Mouse (Mus musculus): ENCODE results near the gene Alcam. TPM values are rescaled to one million over a fixed set of nuclear protein-coding genes. Genes with fewer than 3 reads are reported as not detected.

Gene Alcam
- polyA plus RNA-seq, 1 experiment from 2014 or later = 61.2 TPM

GRCm38 (mm10) chr16:52399112-52399511 is 54.8 kb downstream of the Alcam start:
- Histone ChIP-seq H3K36me3 (ENCODE audit: control insufficient read depth, insufficient read depth, low read length) (no peaks in the 10 kb centered on the region), H3K9ac (ENCODE audit: low read length) (no peak overlapping the region), H3K4me3 (replicated peaks; ENCODE audit: low read length) (no peak overlapping the region), H3K9me3 (replicated peaks; ENCODE audit: control insufficient read depth, low read length) (no peaks in the 10 kb centered on the region), H3K4me1 (ENCODE audit: control insufficient read depth, insufficient read depth, low read length) (no peaks in the 10 kb centered on the region), H3K27me3 (ENCODE audit: control insufficient read depth, insufficient read depth, low read length) (no peaks in the 10 kb centered on the region), H3K4me2 (ENCODE audit: low read depth, low read length) (no peak overlapping the region), H3K27ac (ENCODE audit: low read length) (no peak overlapping the region)
- no peak for ATAC-seq (ENCODE audit: insufficient read depth, low FRiP score)
- WGBS = 76% methylated on average over 3 of the region's 3 CpGs

GRCm38 (mm10) chr16:52386781-52387300 is 67.0 kb downstream of the Alcam start:
- Histone ChIP-seq H3K4me2 (ENCODE audit: low read depth, low read length) (no peak overlapping the region), H3K27ac (ENCODE audit: low read length) (no peak overlapping the region), H3K36me3 (ENCODE audit: control insufficient read depth, insufficient read depth, low read length) (no peaks in the 10 kb centered on the region), H3K9ac (ENCODE audit: low read length) (no peak overlapping the region), H3K4me1 (ENCODE audit: control insufficient read depth, insufficient read depth, low read length) (no peaks in the 10 kb centered on the region), H3K4me3 (replicated peaks; ENCODE audit: low read length) (no peak overlapping the region), H3K9me3 (replicated peaks; ENCODE audit: control insufficient read depth, low read length) (no peaks in the 10 kb centered on the region), H3K27me3 (ENCODE audit: control insufficient read depth, insufficient read depth, low read length) (no peaks in the 10 kb centered on the region)
- WGBS = 76% methylated on average over 5 of the region's 5 CpGs
- no peak for ATAC-seq (ENCODE audit: insufficient read depth, low FRiP score)

GRCm38 (mm10) chr16:52383456-52384185 is 70.3 kb downstream of the Alcam start:
- H3K27ac ChIP-seq (ENCODE audit: low read length) = no peak overlapping the region
- H3K27me3 ChIP-seq (ENCODE audit: control insufficient read depth, insufficient read depth, low read length) = no peaks in the 10 kb centered on the region
- no peak overlapping the region for H3K4me2 ChIP-seq (ENCODE audit: low read depth, low read length)
- no peak overlapping the region for H3K4me3 ChIP-seq (replicated peaks; ENCODE audit: low read length)
- WGBS = 61% methylated on average over 13 of the region's 13 CpGs
- H3K4me1 ChIP-seq (ENCODE audit: control insufficient read depth, insufficient read depth, low read length) = peaks cover 6% of the 10 kb centered on the region
- ATAC-seq (ENCODE audit: insufficient read depth, low FRiP score) = no peak
- no peak overlapping the region for H3K9ac ChIP-seq (ENCODE audit: low read length)
- no peaks in the 10 kb centered on the region for H3K36me3 ChIP-seq (ENCODE audit: control insufficient read depth, insufficient read depth, low read length)
- no peaks in the 10 kb centered on the region for H3K9me3 ChIP-seq (replicated peaks; ENCODE audit: control insufficient read depth, low read length)

- H3K36me3 ChIP-seq (ENCODE audit: control insufficient read depth, insufficient read depth, low read length) = no peaks in the 10 kb centered on the region
- H3K9ac ChIP-seq (ENCODE audit: low read length) = no peak overlapping the region
- no peaks in the 10 kb centered on the region for H3K9me3 ChIP-seq (replicated peaks; ENCODE audit: control insufficient read depth, low read length)
- no peak overlapping the region for H3K27ac ChIP-seq (ENCODE audit: low read length)
- WGBS = 33% methylated on average over 7 of the region's 7 CpGs
- no peak for ATAC-seq (ENCODE audit: insufficient read depth, low FRiP score)
- no peak overlapping the region for H3K4me3 ChIP-seq (replicated peaks; ENCODE audit: low read length)
- peaks cover 6% of the 10 kb centered on the region for H3K4me1 ChIP-seq (ENCODE audit: control insufficient read depth, insufficient read depth, low read length)
- H3K4me2 ChIP-seq (ENCODE audit: low read depth, low read length) = no peak overlapping the region
- H3K27me3 ChIP-seq (ENCODE audit: control insufficient read depth, insufficient read depth, low read length) = no peaks in the 10 kb centered on the region
Measured at GRCm38 (mm10) chr16:52378811-52379597, 74.9 kb downstream of the Alcam start.

- Histone ChIP-seq H3K9me3 (replicated peaks; ENCODE audit: control insufficient read depth, low read length) (no peaks in the 10 kb centered on the region), H3K4me1 (ENCODE audit: control insufficient read depth, insufficient read depth, low read length) (peaks cover 6% of the 10 kb centered on the region), H3K4me2 (ENCODE audit: low read depth, low read length) (no peak overlapping the region), H3K9ac (ENCODE audit: low read length) (no peak overlapping the region), H3K27me3 (ENCODE audit: control insufficient read depth, insufficient read depth, low read length) (no peaks in the 10 kb centered on the region), H3K36me3 (ENCODE audit: control insufficient read depth, insufficient read depth, low read length) (no peaks in the 10 kb centered on the region), H3K4me3 (replicated peaks; ENCODE audit: low read length) (no peak overlapping the region), H3K27ac (ENCODE audit: low read length) (no peak overlapping the region)
- no peak for ATAC-seq (ENCODE audit: insufficient read depth, low FRiP score)
- 90% methylated on average over 2 of the region's 2 CpGs for WGBS
Measured at GRCm38 (mm10) chr16:52376827-52377226, 77.0 kb downstream of the Alcam start.

GRCm38 (mm10) chr16:52371956-52372355 is 81.9 kb downstream of the Alcam start:
- Histone ChIP-seq H3K4me2 (ENCODE audit: low read depth, low read length) (no peak overlapping the region), H3K9ac (ENCODE audit: low read length) (no peak overlapping the region), H3K4me1 (ENCODE audit: control insufficient read depth, insufficient read depth, low read length) (no peaks in the 10 kb centered on the region), H3K9me3 (replicated peaks; ENCODE audit: control insufficient read depth, low read length) (no peaks in the 10 kb centered on the region), H3K4me3 (replicated peaks; ENCODE audit: low read length) (no peak overlapping the region), H3K27ac (ENCODE audit: low read length) (no peak overlapping the region), H3K27me3 (ENCODE audit: control insufficient read depth, insufficient read depth, low read length) (no peaks in the 10 kb centered on the region), H3K36me3 (ENCODE audit: control insufficient read depth, insufficient read depth, low read length) (no peaks in the 10 kb centered on the region)
- 72% methylated on average over 2 of the region's 2 CpGs for WGBS
- no peak for ATAC-seq (ENCODE audit: insufficient read depth, low FRiP score)

GRCm38 (mm10) chr16:52368521-52368920 is 85.4 kb downstream of the Alcam start:
- no peak for ATAC-seq (ENCODE audit: insufficient read depth, low FRiP score)
- Histone ChIP-seq H3K36me3 (ENCODE audit: control insufficient read depth, insufficient read depth, low read length) (no peaks in the 10 kb centered on the region), H3K9ac (ENCODE audit: low read length) (no peak overlapping the region), H3K9me3 (replicated peaks; ENCODE audit: control insufficient read depth, low read length) (no peaks in the 10 kb centered on the region), H3K27ac (ENCODE audit: low read length) (no peak overlapping the region), H3K4me3 (replicated peaks; ENCODE audit: low read length) (no peak overlapping the region), H3K4me2 (ENCODE audit: low read depth, low read length) (no peak overlapping the region), H3K27me3 (ENCODE audit: control insufficient read depth, insufficient read depth, low read length) (no peaks in the 10 kb centered on the region), H3K4me1 (ENCODE audit: control insufficient read depth, insufficient read depth, low read length) (no peaks in the 10 kb centered on the region)
- WGBS = 94% methylated on average over 5 of the region's 5 CpGs

GRCm38 (mm10) chr16:52366915-52367314 is 87.0 kb downstream of the Alcam start:
- no peak overlapping the region for H3K27ac ChIP-seq (ENCODE audit: low read length)
- no peaks in the 10 kb centered on the region for H3K27me3 ChIP-seq (ENCODE audit: control insufficient read depth, insufficient read depth, low read length)
- WGBS = 89% methylated on average over 4 of the region's 4 CpGs
- H3K9me3 ChIP-seq (replicated peaks; ENCODE audit: control insufficient read depth, low read length) = no peaks in the 10 kb centered on the region
- no peaks in the 10 kb centered on the region for H3K4me1 ChIP-seq (ENCODE audit: control insufficient read depth, insufficient read depth, low read length)
- H3K4me3 ChIP-seq (replicated peaks; ENCODE audit: low read length) = no peak overlapping the region
- H3K9ac ChIP-seq (ENCODE audit: low read length) = no peak overlapping the region
- no peak for ATAC-seq (ENCODE audit: insufficient read depth, low FRiP score)
- H3K4me2 ChIP-seq (ENCODE audit: low read depth, low read length) = no peak overlapping the region
- H3K36me3 ChIP-seq (ENCODE audit: control insufficient read depth, insufficient read depth, low read length) = no peaks in the 10 kb centered on the region

- no peaks in the 10 kb centered on the region for H3K9me3 ChIP-seq (replicated peaks; ENCODE audit: control insufficient read depth, low read length)
- H3K9ac ChIP-seq (ENCODE audit: low read length) = no peak overlapping the region
- H3K27me3 ChIP-seq (ENCODE audit: control insufficient read depth, insufficient read depth, low read length) = no peaks in the 10 kb centered on the region
- no peak overlapping the region for H3K4me3 ChIP-seq (replicated peaks; ENCODE audit: low read length)
- no peak overlapping the region for H3K27ac ChIP-seq (ENCODE audit: low read length)
- no peak for ATAC-seq (ENCODE audit: insufficient read depth, low FRiP score)
- 84% methylated on average over 4 of the region's 4 CpGs for WGBS
- no peaks in the 10 kb centered on the region for H3K36me3 ChIP-seq (ENCODE audit: control insufficient read depth, insufficient read depth, low read length)
- no peak overlapping the region for H3K4me2 ChIP-seq (ENCODE audit: low read depth, low read length)
- H3K4me1 ChIP-seq (ENCODE audit: control insufficient read depth, insufficient read depth, low read length) = no peaks in the 10 kb centered on the region
Measured at GRCm38 (mm10) chr16:52363944-52364511, 89.8 kb downstream of the Alcam start.
